Mouse (Mus musculus): ENCODE results near the gene Elovl3. TPM values are rescaled to one million over a fixed set of nuclear protein-coding genes. Genes with fewer than 3 reads are reported as not detected.

Gene Elovl3
- total RNA-seq (2023) = not detected

GRCm38 (mm10) chr19:46131694-46132525 is at the start of gene Elovl3:
Elovl3 (plus strand) TSS chr19:46131897.

GRCm38 (mm10) chr19:46147511-46148371 is 16.0 kb downstream of the Elovl3 start, which contains the start of gene Pitx3:
Pitx3 (minus strand) TSS chr19:46148326.

GRCm38 (mm10) chr19:46152127-46152803 is 20.6 kb downstream of the Elovl3 start, which contains the start of gene Gbf1:
Gbf1 (plus strand) TSS chr19:46152509.

Other genes with a start within 250 kb of the Elovl3 start
- 10 to 100 TPM; 26.9 to 31.7 TPM for gene Armh3, start 133.4 kb upstream of the Elovl3 start, total RNA-seq (2023)
- gene Hps6, start 128.4 kb upstream of the Elovl3 start, total RNA-seq (2023) = 10 to 100 TPM; 11.3 to 11.7 TPM
- 10 to 100 TPM; 94.6 to 96.9 TPM for gene Pprc1, start 87.0 kb upstream of the Elovl3 start, total RNA-seq (2023)
- 100 to 1,000 TPM; 240 to 268 TPM for gene Ldb1, start 86.7 kb upstream of the Elovl3 start, total RNA-seq (2023)
- gene Nolc1, start 56.0 kb upstream of the Elovl3 start, total RNA-seq (2023) = 10 to 100 TPM; 86.7 to 95.7 TPM
- gene Pitx3, start 16.4 kb downstream of the Elovl3 start, total RNA-seq (2023) = not detected
- gene Gbf1, start 20.6 kb downstream of the Elovl3 start, total RNA-seq (2023) = 100 to 1,000 TPM; 112 to 124 TPM
- 100 to 1,000 TPM; 217 to 236 TPM for gene Nfkb2, start 172.4 kb downstream of the Elovl3 start, total RNA-seq (2023)
- gene Psd, start 195.3 kb downstream of the Elovl3 start, total RNA-seq (2023) = 1 to 10 TPM in 1 of 2 experiments, under 1 TPM in 1; 0.96 to 2.8 TPM
- gene Fbxl15, start 196.3 kb downstream of the Elovl3 start, total RNA-seq (2023) = 1 to 10 TPM; 4.2 to 6.6 TPM
- 10 to 100 TPM; 66.9 to 67.9 TPM for gene Cuedc2, start 206.8 kb downstream of the Elovl3 start, total RNA-seq (2023)
- gene Mfsd13a, start 209.2 kb downstream of the Elovl3 start, total RNA-seq (2023) = under 1 TPM; 0.35 to 0.42 TPM
- gene 2310034G01Rik, start 218.4 kb downstream of the Elovl3 start, total RNA-seq (2023) = not detected

Data from B cell, adult 67 days (primary cell).